Mouse (Mus musculus): ENCODE measurements around the gene Plin4. TPM values are rescaled to one million over a fixed set of nuclear protein-coding genes. Genes with fewer than 3 reads are reported as not detected.
A peak's percentile ranks its signal among the peaks of the same experiment; 100 is the strongest.
"Not testable (repeated sequence)": the region's sequence is repeated elsewhere in the genome, so short reads cannot be mapped to it uniquely, and the experiment has no call there.

Plin4 gene
- polyA plus RNA-seq, 1 experiment from 2014 or later, result 0.12 TPM

GRCm38 (mm10) chr17:56096883-56097282, 12.7 kb downstream of the Plin4 start:
- ATAC-seq (replicated peaks; ENCODE audit: low FRiP score), result no peak
- Histone ChIP-seq H3K9ac (no peak overlapping the region), H3K9me3 (replicated peaks) (no peaks in the 10 kb centered on the region), H3K4me2 (no peak overlapping the region), H3K4me1 (no peaks in the 10 kb centered on the region), H3K4me3 (replicated peaks) (no peak overlapping the region), H3K27ac (no peak overlapping the region), H3K36me3 (peaks cover 91% of the 10 kb centered on the region), H3K27me3 (no peaks in the 10 kb centered on the region)
- WGBS, result 92% methylated on average over 12 of the region's 12 CpGs

- Histone ChIP-seq H3K27ac (no peak overlapping the region), H3K4me2 (no peak overlapping the region), H3K4me1 (no peaks in the 10 kb centered on the region), H3K27me3 (no peaks in the 10 kb centered on the region), H3K36me3 (peaks cover 84% of the 10 kb centered on the region), H3K9ac (no peak overlapping the region), H3K4me3 (replicated peaks) (no peak overlapping the region), H3K9me3 (replicated peaks) (no peaks in the 10 kb centered on the region)
- ATAC-seq (replicated peaks; ENCODE audit: low FRiP score), result no peak
- WGBS, result 92% methylated on average over 1 of the region's 1 CpGs
These were observed 16.8 kb downstream of the Plin4 start for GRCm38 (mm10) chr17:56092794-56093193.

GRCm38 (mm10) chr17:56092312-56092711, 17.3 kb downstream of the Plin4 start:
- no peaks in the 10 kb centered on the region for H3K27me3 ChIP-seq
- no peaks in the 10 kb centered on the region for H3K9me3 ChIP-seq (replicated peaks)
- no peak overlapping the region for H3K27ac ChIP-seq
- no peak overlapping the region for H3K4me3 ChIP-seq (replicated peaks)
- no peaks in the 10 kb centered on the region for H3K4me1 ChIP-seq
- peaks cover 82% of the 10 kb centered on the region for H3K36me3 ChIP-seq
- ATAC-seq (replicated peaks; ENCODE audit: low FRiP score), result no peak
- 69% methylated on average over 1 of the region's 1 CpGs for WGBS
- no peak overlapping the region for H3K9ac ChIP-seq
- H3K4me2 ChIP-seq, result no peak overlapping the region

- Histone ChIP-seq H3K9ac (peak overlapping the region; percentile 88), H3K27ac (peak overlapping the region; percentile 61), H3K4me2 (peak overlapping the region; percentile 95), H3K27me3 (no peaks in the 10 kb centered on the region), H3K36me3 (peaks cover 38% of the 10 kb centered on the region), H3K4me1 (peaks cover 29% of the 10 kb centered on the region), H3K4me3 (replicated peaks) (peak overlapping the region; percentile 66), H3K9me3 (replicated peaks) (no peaks in the 10 kb centered on the region)
- WGBS, result 7% methylated on average over 8 of the region's 8 CpGs
- ATAC-seq (replicated peaks; ENCODE audit: low FRiP score), result peak; percentile 38
These were observed 28.6 kb downstream of the Plin4 start for GRCm38 (mm10) chr17:56080781-56081585.

- Histone ChIP-seq H3K27me3 (no peaks in the 10 kb centered on the region), H3K4me1 (peaks cover 36% of the 10 kb centered on the region), H3K36me3 (peaks cover 28% of the 10 kb centered on the region), H3K4me3 (replicated peaks) (peak overlapping the region; percentile 66), H3K9ac (peak overlapping the region; percentile 88), H3K4me2 (peak overlapping the region; percentile 95), H3K27ac (peak overlapping the region; percentile 56; the same call in 1 of the 2 replicates), H3K9me3 (replicated peaks) (no peaks in the 10 kb centered on the region)
- WGBS, result 1% methylated on average over 11 of the region's 11 CpGs
- no peak for ATAC-seq (replicated peaks; ENCODE audit: low FRiP score)
These were observed 29.7 kb downstream of the Plin4 start for GRCm38 (mm10) chr17:56079921-56080320.

GRCm38 (mm10) chr17:56078880-56079795, 30.5 kb downstream of the Plin4 start, which contains the start of gene Hdgfl2:
Gene Hdgfl2, plus strand, starts transcription at chr17:56079634.
- H3K27me3 ChIP-seq, result no peaks in the 10 kb centered on the region
- H3K4me3 ChIP-seq (replicated peaks), result peak within 1 kb of the TSS; percentile 66
- H3K9ac ChIP-seq, result peak within 1 kb of the TSS; percentile 88
- H3K4me1 ChIP-seq, result peaks cover 39% of the 10 kb centered on the region
- H3K27ac ChIP-seq, result peak within 1 kb of the TSS; percentile 74
- ATAC-seq (replicated peaks; ENCODE audit: low FRiP score), result peak; percentile 94
- peaks cover 22% of the 10 kb centered on the region for H3K36me3 ChIP-seq
- H3K4me2 ChIP-seq, result peak within 1 kb of the TSS; percentile 95
- no peaks in the 10 kb centered on the region for H3K9me3 ChIP-seq (replicated peaks)
- under 1% methylated on average over 61 of the region's 61 CpGs for WGBS

GRCm38 (mm10) chr17:56078361-56078760, 31.2 kb downstream of the Plin4 start:
- peak overlapping the region; percentile 95 for H3K4me2 ChIP-seq
- H3K4me1 ChIP-seq, result peaks cover 46% of the 10 kb centered on the region
- peak overlapping the region; percentile 74 for H3K27ac ChIP-seq
- not testable (repeated sequence) for H3K27me3 ChIP-seq; H3K9me3 ChIP-seq (replicated peaks); H3K9ac ChIP-seq; ATAC-seq (replicated peaks; ENCODE audit: low FRiP score)
- peaks cover 17% of the 10 kb centered on the region for H3K36me3 ChIP-seq
- peak overlapping the region; percentile 66 for H3K4me3 ChIP-seq (replicated peaks)
- WGBS, result 68% methylated on average over 9 of the region's 9 CpGs

GRCm38 (mm10) chr17:56077523-56077922, 32.1 kb downstream of the Plin4 start:
- Histone ChIP-seq H3K36me3 (peaks cover 15% of the 10 kb centered on the region), H3K4me1 (peaks cover 53% of the 10 kb centered on the region), H3K27ac (no peak overlapping the region), H3K4me3 (replicated peaks) (no peak overlapping the region), H3K27me3 (no peaks in the 10 kb centered on the region), H3K9me3 (replicated peaks) (no peaks in the 10 kb centered on the region), H3K4me2 (no peak overlapping the region), H3K9ac (no peak overlapping the region)
- no peak for ATAC-seq (replicated peaks; ENCODE audit: low FRiP score)
- 93% methylated on average over 5 of the region's 5 CpGs for WGBS

- under 1% methylated on average over 35 of the region's 35 CpGs for WGBS
These were observed 34.8 kb downstream of the Plin4 start, which contains the start of gene Ubxn6 for GRCm38 (mm10) chr17:56074827-56075208. Gene Ubxn6, minus strand, starts transcription at chr17:56075028.

GRCm38 (mm10) chr17:56074097-56074826, 35.3 kb downstream of the Plin4 start:
- H3K27me3 ChIP-seq, result no peaks in the 10 kb centered on the region
- peak overlapping the region; percentile 99 for H3K27ac ChIP-seq
- peaks cover 30% of the 10 kb centered on the region for H3K4me1 ChIP-seq
- H3K9me3 ChIP-seq (replicated peaks), result no peaks in the 10 kb centered on the region
- peak overlapping the region; percentile 76 for H3K4me2 ChIP-seq
- peaks cover 39% of the 10 kb centered on the region for H3K36me3 ChIP-seq
- peak overlapping the region; percentile 76 for H3K9ac ChIP-seq
- peak overlapping the region; percentile 79 for H3K4me3 ChIP-seq (replicated peaks)
- peak; percentile 35 for ATAC-seq (replicated peaks; ENCODE audit: low FRiP score)
- 7% methylated on average over 22 of the region's 22 CpGs for WGBS

More at GRCm38 (mm10) chr17:56074827-56075208, 34.8 kb downstream of the Plin4 start, which contains the start of gene Ubxn6:
- Histone ChIP-seq H3K4me1 (peaks cover 30% of the 10 kb centered on the region), H3K4me3 (replicated peaks) (peak within 1 kb of the TSS; percentile 79), H3K36me3 (peaks cover 33% of the 10 kb centered on the region), H3K4me2 (peak within 1 kb of the TSS; percentile 76), H3K27ac (peak within 1 kb of the TSS; percentile 99), H3K9me3 (replicated peaks) (no peaks in the 10 kb centered on the region), H3K9ac (peak within 1 kb of the TSS; percentile 76), H3K27me3 (no peaks in the 10 kb centered on the region)
- peak; percentile 61 for ATAC-seq (replicated peaks; ENCODE audit: low FRiP score)

GRCm38 (mm10) chr17:56072243-56072642, 37.4 kb downstream of the Plin4 start:
- Histone ChIP-seq H3K4me1 (peaks cover 25% of the 10 kb centered on the region), H3K9ac (no peak overlapping the region), H3K4me2 (no peak overlapping the region), H3K9me3 (replicated peaks) (no peaks in the 10 kb centered on the region), H3K27ac (no peak overlapping the region), H3K4me3 (replicated peaks) (no peak overlapping the region), H3K27me3 (no peaks in the 10 kb centered on the region), H3K36me3 (peaks cover 59% of the 10 kb centered on the region)
- WGBS, result 94% methylated on average over 5 of the region's 5 CpGs
- ATAC-seq (replicated peaks; ENCODE audit: low FRiP score), result no peak

All from kidney, embryonic 15.5 days (tissue).